Mouse (Mus musculus): Measurements from ENCODE around the gene Dlg1.
"Not testable (repeated sequence)": the region's sequence is repeated elsewhere in the genome, so short reads cannot be mapped to it uniquely, and the experiment has no call there.

The Dlg1 gene

GRCm38 (mm10) chr16:31657502-31657901, 5.7 kb upstream of the Dlg1 start:
- DNase-seq = no peak

GRCm38 (mm10) chr16:31658539-31659334, 4.5 kb upstream of the Dlg1 start:
- no peak for DNase-seq

GRCm38 (mm10) chr16:31659453-31659852, 3.8 kb upstream of the Dlg1 start:
- DNase-seq = no peak

GRCm38 (mm10) chr16:31662556-31663378, 476 bp upstream of the Dlg1 start:
- DNase-seq = no peak

- DNase-seq = no peak
These were observed 999 bp downstream of the Dlg1 start for GRCm38 (mm10) chr16:31664287-31664597.

GRCm38 (mm10) chr16:31672202-31672601, 9.0 kb downstream of the Dlg1 start:
- DNase-seq = no peak

GRCm38 (mm10) chr16:31677463-31677862, 14.2 kb downstream of the Dlg1 start:
- no peak for DNase-seq

- no peak for DNase-seq
These were observed 19.0 kb downstream of the Dlg1 start for GRCm38 (mm10) chr16:31682291-31682690.

GRCm38 (mm10) chr16:31683670-31684430, 20.6 kb downstream of the Dlg1 start:
- peak; percentile 65 for DNase-seq

GRCm38 (mm10) chr16:31684771-31685170, 21.5 kb downstream of the Dlg1 start:
- DNase-seq = no peak

GRCm38 (mm10) chr16:31687766-31688165, 24.5 kb downstream of the Dlg1 start:
- no peak for DNase-seq

- peak; percentile 32 for DNase-seq
These were observed 32.2 kb downstream of the Dlg1 start for GRCm38 (mm10) chr16:31695286-31696020.

GRCm38 (mm10) chr16:31696367-31696766, 33.1 kb downstream of the Dlg1 start:
- no peak for DNase-seq

GRCm38 (mm10) chr16:31697341-31697740, 34.1 kb downstream of the Dlg1 start:
- DNase-seq = no peak

- no peak for DNase-seq
These were observed 42.0 kb downstream of the Dlg1 start for GRCm38 (mm10) chr16:31705213-31705612.

GRCm38 (mm10) chr16:31705904-31706303, 42.7 kb downstream of the Dlg1 start:
- DNase-seq = no peak

GRCm38 (mm10) chr16:31707326-31707725, 44.1 kb downstream of the Dlg1 start:
- DNase-seq = no peak

GRCm38 (mm10) chr16:31722991-31723390, 59.7 kb downstream of the Dlg1 start:
- no peak for DNase-seq

- DNase-seq = peak; percentile 40
These were observed 60.9 kb downstream of the Dlg1 start for GRCm38 (mm10) chr16:31724121-31724520.

- no peak for DNase-seq
These were observed 61.6 kb downstream of the Dlg1 start for GRCm38 (mm10) chr16:31724818-31725217.

- not testable (repeated sequence) for DNase-seq
These were observed 67.7 kb downstream of the Dlg1 start for GRCm38 (mm10) chr16:31730971-31731370.

- DNase-seq = no peak
These were observed 73.8 kb downstream of the Dlg1 start for GRCm38 (mm10) chr16:31737081-31737480.

- DNase-seq = no peak
These were observed 74.5 kb downstream of the Dlg1 start for GRCm38 (mm10) chr16:31737761-31738160.

Measured in lung, postnatal 36 days (tissue).